Mouse (Mus musculus) urinary bladder, postnatal 36 days (tissue): ENCODE results near the gene Metap2.
A peak's percentile ranks its signal among the peaks of the same experiment; 100 is the strongest.
"Not testable (repeated sequence)": the region's sequence is repeated elsewhere in the genome, so short reads cannot be mapped to it uniquely, and the experiment has no call there.

Experiments used
- DNase-seq, 2 experiments: peaks; one replicate each; pipeline ENCODE4 v3.0.0; 2022; ENCODE audit warnings: low spot score in 2 of 2, mixed read lengths in 1 of 2

Metap2 gene

DNA sequence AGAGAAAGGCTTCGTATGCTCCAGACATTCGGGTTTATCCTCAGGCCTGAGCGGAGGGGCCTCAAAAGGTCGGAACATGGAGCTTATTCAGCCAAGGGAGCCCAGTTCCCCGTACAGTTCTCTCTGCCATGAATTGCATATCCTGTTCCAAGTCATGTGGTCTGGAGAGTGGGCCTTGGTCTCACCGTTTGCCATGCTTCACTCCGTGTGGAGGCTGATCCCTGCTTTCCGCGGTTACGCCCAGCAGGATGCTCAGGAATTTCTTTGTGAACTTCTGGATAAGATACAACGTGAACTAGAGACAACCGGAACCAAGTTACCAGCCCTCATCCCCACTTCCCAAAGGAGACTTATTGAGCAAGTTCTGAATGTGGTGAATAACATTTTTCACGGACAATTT, 50.2 kb downstream of the Metap2 start:
- no peak for DNase-seq

GRCm38 (mm10) chr10:93835115-93835514, 61.8 kb downstream of the Metap2 start:
- DNase-seq: not testable (repeated sequence)

DNA sequence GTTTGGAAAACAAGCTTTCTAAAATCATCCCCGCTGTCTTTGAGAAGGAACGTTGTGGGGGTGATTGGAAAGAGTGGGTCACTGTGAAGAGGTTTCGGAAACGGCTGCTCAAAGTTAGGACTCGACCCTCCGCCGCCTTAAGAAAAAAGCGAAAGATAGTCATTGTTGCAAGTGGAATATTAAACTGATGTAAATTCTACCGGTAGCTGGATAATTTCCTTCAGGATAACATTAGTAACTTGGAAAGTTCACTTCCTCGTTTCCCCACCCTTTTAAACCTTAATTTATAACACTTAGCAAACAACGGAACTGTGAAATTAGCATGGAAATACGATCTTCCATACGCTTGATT, 62.5 kb downstream of the Metap2 start:
- no peak for DNase-seq

DNA sequence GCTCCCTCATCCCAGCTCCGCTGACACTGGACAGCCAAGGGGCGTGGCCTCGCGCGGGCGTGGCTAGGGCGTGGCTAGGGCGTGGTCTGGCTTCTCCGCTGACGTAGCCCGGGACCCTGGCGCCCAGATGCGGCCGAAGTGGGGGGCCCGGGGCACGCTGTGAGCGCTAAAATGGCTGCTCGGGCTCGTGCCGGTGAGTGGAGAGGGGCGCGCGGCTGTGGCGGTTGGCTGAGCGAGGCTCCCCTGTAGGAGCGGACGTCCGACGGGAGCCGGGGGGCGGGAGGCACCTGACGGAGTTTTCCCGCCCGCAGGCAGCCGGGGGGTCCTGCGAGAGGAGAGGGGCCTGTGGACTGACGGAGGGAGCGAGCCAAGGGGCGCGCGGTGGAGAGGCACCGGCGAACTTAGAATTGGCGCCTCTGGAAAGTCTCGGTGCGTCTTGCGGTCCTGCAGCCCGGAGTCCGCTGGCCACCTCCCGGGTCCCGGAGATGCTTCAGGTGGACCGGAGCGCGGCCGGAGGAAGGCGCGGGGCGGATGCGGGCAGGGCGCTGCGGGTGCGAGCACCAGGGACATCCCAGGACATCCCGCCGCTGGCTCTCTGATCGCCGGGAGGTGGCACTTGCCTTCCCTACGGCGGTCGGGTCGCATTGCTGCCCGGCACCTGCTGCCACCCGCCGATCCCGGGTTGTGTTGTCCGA, 63.0 kb downstream of the Metap2 start:
- peak in 1 of 2 experiments; percentile 12 for DNase-seq

GRCm38 (mm10) chr10:93833370-93833698, 63.6 kb downstream of the Metap2 start:
- DNase-seq: no peak

DNA sequence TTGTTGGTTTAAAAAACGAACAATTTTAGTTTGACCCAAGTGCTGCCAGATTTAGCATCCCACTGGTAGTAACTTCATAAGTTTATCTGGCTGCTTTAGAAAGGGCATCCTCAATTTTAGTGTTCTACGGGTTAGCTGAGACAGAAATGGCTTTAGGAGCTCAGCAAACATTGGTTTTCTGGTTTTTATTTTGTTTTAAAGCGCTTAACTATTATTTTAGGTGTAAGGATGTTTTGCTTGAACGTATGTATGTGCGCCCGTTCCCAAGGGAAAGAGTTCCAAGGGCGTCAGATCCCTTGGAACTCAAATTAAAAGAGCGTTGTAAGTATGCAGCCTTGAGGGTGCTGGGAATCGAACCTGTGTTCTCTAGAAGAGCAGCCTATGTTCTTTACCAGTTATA, 64.1 kb downstream of the Metap2 start:
- no peak for DNase-seq

DNA sequence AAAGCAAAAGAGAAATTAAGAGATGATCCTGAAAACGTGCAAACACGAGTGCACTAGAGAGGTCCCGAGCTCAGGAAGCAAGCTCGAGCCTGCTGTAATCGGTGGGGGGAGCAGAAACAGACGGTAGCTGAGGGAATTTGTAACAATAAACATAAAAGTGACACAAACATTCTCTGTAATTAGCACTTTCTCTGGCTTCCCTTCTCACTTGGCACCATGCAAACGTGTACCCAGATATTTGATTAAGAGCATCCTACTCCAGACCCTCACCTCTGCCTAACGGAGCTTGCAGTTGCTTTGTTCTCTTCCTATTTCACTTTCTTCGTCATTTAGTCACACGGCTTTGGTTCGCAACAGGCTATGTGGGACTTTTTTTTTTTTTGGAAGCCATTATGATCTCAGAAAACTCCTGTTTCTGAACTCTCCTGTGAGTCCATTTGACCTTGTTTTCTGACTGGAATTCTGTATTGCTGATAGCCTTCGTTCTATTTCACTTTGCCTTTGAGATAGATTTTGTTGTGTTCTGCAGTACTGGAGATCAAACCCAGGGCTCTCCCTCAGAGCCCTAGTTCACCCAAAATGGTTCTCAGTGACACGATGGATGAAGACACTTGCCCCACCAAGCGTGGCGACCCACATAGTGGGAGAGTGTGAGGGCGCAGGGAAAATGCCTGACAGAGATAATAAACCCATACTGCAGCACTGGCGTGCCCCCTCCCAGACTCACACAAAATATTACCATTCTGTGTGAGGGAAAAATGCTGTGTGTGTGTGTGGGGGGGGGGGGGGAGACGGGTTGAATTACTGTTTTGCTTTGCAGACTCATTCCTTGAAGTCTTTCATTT, 64.9 kb downstream of the Metap2 start:
- DNase-seq: no peak

- DNase-seq: no peak
Observed at GRCm38 (mm10) chr10:93830931-93831729, 65.8 kb downstream of the Metap2 start, which contains the start of gene Usp44. Usp44 (plus strand) TSS chr10:93831555.

GRCm38 (mm10) chr10:93829898-93830831, 66.7 kb downstream of the Metap2 start:
- DNase-seq: no peak

- DNase-seq: peak; percentile 36 to 38
Observed at GRCm38 (mm10) chr10:93818661-93819060, 78.2 kb downstream of the Metap2 start.

- DNase-seq: no peak
Observed at GRCm38 (mm10) chr10:93813755-93814154, 83.1 kb downstream of the Metap2 start.

- peak; percentile 47 to 66 for DNase-seq
Observed at GRCm38 (mm10) chr10:93812774-93813415, 84.0 kb downstream of the Metap2 start.

GRCm38 (mm10) chr10:93812098-93812497, 84.8 kb downstream of the Metap2 start:
- no peak for DNase-seq

- no peak for DNase-seq
Observed at GRCm38 (mm10) chr10:93810590-93811185, 86.2 kb downstream of the Metap2 start.

GRCm38 (mm10) chr10:93809438-93809837, 87.5 kb downstream of the Metap2 start:
- DNase-seq: not testable (repeated sequence)
